Mouse (Mus musculus) midbrain, postnatal 0 days (tissue): ENCODE results near the gene Piga. TPM values are rescaled to one million over a fixed set of nuclear protein-coding genes. Genes with fewer than 3 reads are reported as not detected.

Source experiments
- ATAC-seq: fragments of 200-750 bp; cut with Nextera tagmentation; 2 replicates; pipeline ENCODE4 v1.8.0; 2017; ENCODE audit warnings: moderate number of reproducible peaks, mild to moderate bottlenecking, moderate TSS enrichment, moderate library complexity; ENCODE audit not compliant: low FRiP score
- DNase-seq: peaks from one replicate; pipeline ENCODE4 v3.0.0-alpha.2; 2015; ENCODE audit warnings: low spot score
- H3K27ac ChIP-seq: fragments of 300-500 bp; sonication (generic); 2 replicates; pipeline ENCODE4 v1.5.1; 2014; ENCODE audit warnings: low read depth, mild to moderate bottlenecking, low read length, mixed read lengths
- H3K27me3 ChIP-seq: fragments of 300-500 bp; sonication (generic); 2 replicates; pipeline ENCODE4 v1.6.1; 2014; ENCODE audit warnings: low read length, control low read depth, mixed read lengths; ENCODE audit not compliant: insufficient read depth
- H3K36me3 ChIP-seq: fragments of 300-500 bp; sonication (generic); 2 replicates; pipeline ENCODE4 v1.6.1; 2014; ENCODE audit warnings: low read length, control low read depth, mixed read lengths; ENCODE audit not compliant: insufficient read depth
- H3K4me1 ChIP-seq: fragments of 300-500 bp; sonication (generic); 2 replicates; pipeline ENCODE4 v1.6.1; 2014; ENCODE audit warnings: mild to moderate bottlenecking, control low read depth, antibody characterized with exemption, low read length, mixed read lengths; ENCODE audit not compliant: insufficient read depth
- H3K4me2 ChIP-seq: fragments of 300-500 bp; sonication (generic); 2 replicates; pipeline ENCODE4 v1.6.1; 2014; ENCODE audit warnings: low read depth, mild to moderate bottlenecking, low read length, mixed read lengths; ENCODE audit not compliant: poor library complexity, severe bottlenecking
- H3K4me3 ChIP-seq: fragments of 300-500 bp; sonication (generic); 2 replicates; pipeline ENCODE4 v1.5.1; 2014; ENCODE audit warnings: low read depth, mild to moderate bottlenecking, low read length, moderate library complexity
- H3K9ac ChIP-seq: fragments of 300-500 bp; sonication (generic); replicated peaks from 2 replicates; pipeline ENCODE4 v1.6.1; 2014; ENCODE audit warnings: mild to moderate bottlenecking, low read length, moderate library complexity, mixed read lengths; ENCODE audit not compliant: poor library complexity, severe bottlenecking
- H3K9me3 ChIP-seq: fragments of 300-500 bp; sonication (generic); 2 replicates; pipeline ENCODE4 v1.6.1; 2016; ENCODE audit warnings: low read length, control low read depth
- CTCF ChIP-seq: IDR thresholded peaks from 2 replicates; pipeline ENCODE4 v1.5.1; 2016; ENCODE audit warnings: antibody characterized with exemption, mild to moderate bottlenecking
- WGBS: fragments of 180-500 bp; shearing (Covaris S2); extraction: QIAGEN DNeasy Blood & Tissue Kit; methylation state at CpG from one replicate; pipeline ENCODE4 v1.1.7; 2014; 5-methylcytosine and 5-hydroxymethylcytosine counted together
- polyA plus RNA-seq: library from polyadenylated mRNA; unstranded; fragments of >200 nt; fragmentation: Nextera tagmentation; extraction: Ambion mirVana; gene quantifications from 2 replicates; pipeline ENCODE4 v1.2.1, GENCODE M21; 2015
- total RNA-seq: library from RNA; depleted of rRNA; stranded (reverse); fragments of >200 nt; gene quantifications from 2 replicates; pipeline ENCODE4 v1.2.3, GENCODE M21; 2014; rRNA removed

Piga gene
- 1.8 and 4.1 TPM in 2 replicates for total RNA-seq
- 1.7 and 2.0 TPM in 2 replicates for polyA plus RNA-seq

DNA sequence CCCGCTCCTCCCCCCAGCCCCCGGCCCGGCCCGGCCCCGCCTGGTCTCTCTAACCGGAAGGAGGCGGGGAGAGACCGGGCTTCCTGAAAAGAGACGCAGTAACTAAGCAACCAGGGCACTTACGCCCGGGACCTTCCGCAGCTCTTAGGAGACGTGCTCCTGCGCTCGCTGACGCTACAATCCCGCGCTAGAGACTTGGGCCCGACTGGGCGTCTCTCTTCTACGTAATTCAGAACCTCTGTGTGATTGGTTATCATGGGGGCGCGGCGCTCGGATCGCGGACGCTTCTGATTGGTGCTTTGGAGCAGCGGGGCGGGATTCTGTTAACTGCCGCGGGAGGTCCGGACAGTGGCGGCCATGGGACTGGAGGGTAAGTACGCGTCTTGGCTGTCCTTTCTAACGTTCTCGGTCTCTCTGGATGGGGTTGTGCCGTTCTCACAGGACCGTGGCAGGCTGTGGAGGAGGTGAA, at the start of gene Piga:
Piga (plus strand) TSS at position 317 of the 469 bp plus-strand sequence.
- Histone ChIP-seq H3K27me3 (peaks cover 4% of the 10 kb centered on the region; the same call in 1 of the 2 replicates), H3K27ac (peak within 1 kb of the TSS; percentile 57), H3K9ac (peak within 1 kb of the TSS; percentile 55), H3K4me3 (peak within 1 kb of the TSS; percentile 50), H3K36me3 (no peaks in the 10 kb centered on the region), H3K4me1 (no peaks in the 10 kb centered on the region), H3K9me3 (no peaks in the 10 kb centered on the region), H3K4me2 (peak within 1 kb of the TSS; percentile 55)
- ATAC-seq (peak; percentile 100), DNase-seq (peak; percentile 96)
- no peak for TF ChIP-seq CTCF
- 21% methylated on average over 39 of the region's 40 CpGs for WGBS

DNA sequence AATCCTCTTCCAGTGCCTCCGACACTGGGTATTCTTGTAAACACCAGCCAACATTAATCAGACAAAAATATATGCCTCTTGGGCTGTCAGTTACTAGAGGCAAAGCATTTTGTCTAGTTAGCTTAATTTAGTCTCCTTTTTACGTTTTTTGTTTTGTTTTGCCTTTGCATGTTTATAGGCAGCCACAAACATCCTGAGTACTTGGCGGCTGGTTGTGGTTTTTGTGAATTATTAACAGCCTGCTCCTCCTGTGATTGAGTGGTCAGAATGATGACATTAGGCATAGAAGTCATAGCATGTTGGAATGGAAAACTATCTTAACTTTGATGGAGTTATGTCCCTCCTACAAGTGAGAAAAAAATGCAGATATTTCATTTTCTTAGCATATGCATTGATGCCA, 49.0 kb upstream of the Piga start:
- Histone ChIP-seq H3K9ac (no peak overlapping the region), H3K4me2 (no peak overlapping the region), H3K4me3 (no peak overlapping the region), H3K36me3 (no peaks in the 10 kb centered on the region), H3K27ac (no peak overlapping the region), H3K9me3 (no peaks in the 10 kb centered on the region), H3K4me1 (no peaks in the 10 kb centered on the region), H3K27me3 (no peaks in the 10 kb centered on the region)
- no peak for TF ChIP-seq CTCF
- WGBS: 84% methylated on average over 3 of the region's 3 CpGs
- DNase-seq: no peak
- no peak for ATAC-seq

GRCm38 (mm10) chrX:164373081-164373480, 46.5 kb upstream of the Piga start, which contains the start of gene Vegfd:
TSS of gene Vegfd (plus strand) at chrX:164373378.
- Histone ChIP-seq H3K4me3 (no peak within 1 kb of the TSS), H3K9ac (no peak within 1 kb of the TSS), H3K27me3 (no peaks in the 10 kb centered on the region), H3K27ac (no peak within 1 kb of the TSS), H3K4me1 (no peaks in the 10 kb centered on the region), H3K9me3 (no peaks in the 10 kb centered on the region), H3K4me2 (no peak within 1 kb of the TSS), H3K36me3 (no peaks in the 10 kb centered on the region)
- no peak for ATAC-seq
- WGBS: 42% methylated on average over 3 of the region's 3 CpGs
- DNase-seq: no peak
- TF ChIP-seq CTCF: no peak

DNA sequence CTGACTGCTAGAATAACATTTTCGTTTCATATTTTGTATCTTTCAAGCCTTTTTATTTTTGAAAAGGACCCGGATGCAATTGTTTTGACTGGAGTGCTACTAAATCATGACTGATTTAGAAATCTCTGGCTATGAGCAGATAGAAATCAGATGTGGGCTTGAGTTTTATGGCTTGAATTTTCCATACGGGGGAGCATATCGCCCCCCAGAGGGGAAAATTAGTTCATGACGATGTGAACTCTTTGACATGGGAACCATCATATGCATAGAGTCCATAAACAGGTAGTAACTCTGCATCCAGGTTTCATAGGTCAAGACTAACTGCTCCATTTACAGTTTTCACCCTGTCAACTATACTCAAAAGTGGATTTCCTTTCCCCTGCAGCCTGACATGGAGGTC, 45.0 kb upstream of the Piga start:
- H3K9me3 ChIP-seq: no peaks in the 10 kb centered on the region
- TF ChIP-seq CTCF: no peak
- no peak overlapping the region for H3K4me3 ChIP-seq
- no peak for DNase-seq
- no peak overlapping the region for H3K27ac ChIP-seq
- WGBS: 60% methylated on average over 5 of the region's 5 CpGs
- no peak for ATAC-seq
- no peaks in the 10 kb centered on the region for H3K4me1 ChIP-seq
- H3K4me2 ChIP-seq: no peak overlapping the region
- no peaks in the 10 kb centered on the region for H3K27me3 ChIP-seq
- no peaks in the 10 kb centered on the region for H3K36me3 ChIP-seq
- H3K9ac ChIP-seq: no peak overlapping the region

DNA sequence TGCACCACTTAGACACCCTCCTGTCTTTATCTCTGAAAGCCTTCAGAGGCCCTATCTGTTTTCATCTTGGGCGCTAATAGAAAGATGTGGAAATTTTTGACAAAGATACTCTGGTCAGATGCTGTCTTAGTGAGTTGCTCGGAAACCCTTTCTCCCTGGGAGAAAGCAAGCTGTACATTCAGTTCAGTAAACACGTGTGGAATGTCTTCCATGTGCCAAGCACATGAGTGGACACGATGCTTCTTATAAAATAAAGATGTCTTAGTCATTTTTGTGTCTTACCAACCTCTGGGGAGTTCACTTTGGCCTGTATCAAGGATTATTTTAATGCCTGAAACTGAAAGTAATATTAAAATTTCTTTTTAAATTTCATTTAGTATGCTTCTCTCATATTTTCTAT, 39.9 kb upstream of the Piga start:
- Histone ChIP-seq H3K27ac (no peak overlapping the region), H3K4me3 (no peak overlapping the region), H3K4me1 (no peaks in the 10 kb centered on the region), H3K4me2 (no peak overlapping the region), H3K9ac (no peak overlapping the region), H3K27me3 (no peaks in the 10 kb centered on the region), H3K9me3 (no peaks in the 10 kb centered on the region), H3K36me3 (no peaks in the 10 kb centered on the region)
- 83% methylated on average over 4 of the region's 4 CpGs for WGBS
- ATAC-seq (no peak), DNase-seq (no peak)
- TF ChIP-seq CTCF: no peak

- TF ChIP-seq CTCF: no peak
- Histone ChIP-seq H3K27ac (no peak overlapping the region), H3K9me3 (no peaks in the 10 kb centered on the region), H3K9ac (0 out of 2 replicates have a peak overlapping the region, but pooled peaks have one; percentile 8), H3K4me3 (peak overlapping the region; percentile 35), H3K36me3 (no peaks in the 10 kb centered on the region), H3K27me3 (no peaks in the 10 kb centered on the region), H3K4me2 (peak overlapping the region; percentile 53), H3K4me1 (no peaks in the 10 kb centered on the region)
- ATAC-seq (peak; percentile 95), DNase-seq (peak; percentile 76)
- WGBS: 19% methylated on average over 32 of the region's 33 CpGs
These were observed 37.8 kb upstream of the Piga start for GRCm38 (mm10) chrX:164381618-164382408.
